Mouse (Mus musculus) kidney, adult 9 months (tissue): ENCODE measurements around the gene Adamts13.

Experiments
- DNase-seq: peaks from one replicate; pipeline ENCODE4 v3.0.0; 2022

Gene Adamts13

DNA sequence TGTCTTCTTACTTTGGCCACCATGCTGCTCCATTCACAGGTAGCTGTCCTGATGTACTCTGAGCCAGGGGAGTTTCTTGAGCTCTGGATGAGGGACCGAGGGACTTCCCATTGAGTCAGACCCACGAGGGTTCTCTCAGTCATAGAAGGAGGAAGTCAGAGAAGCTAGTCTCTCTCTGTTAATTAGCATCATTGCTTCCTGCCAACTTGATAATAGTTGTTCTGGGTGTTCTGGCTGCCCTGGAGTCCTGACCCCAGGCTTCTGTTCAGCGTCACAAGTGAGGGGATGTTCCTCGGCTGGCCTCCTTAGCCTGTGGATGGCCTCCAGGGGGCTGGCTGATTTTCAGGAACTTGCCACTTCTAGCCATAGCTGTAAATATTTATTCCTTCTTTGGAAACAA is 744 bp downstream of the Adamts13 start:
- DNase-seq = no peak

DNA sequence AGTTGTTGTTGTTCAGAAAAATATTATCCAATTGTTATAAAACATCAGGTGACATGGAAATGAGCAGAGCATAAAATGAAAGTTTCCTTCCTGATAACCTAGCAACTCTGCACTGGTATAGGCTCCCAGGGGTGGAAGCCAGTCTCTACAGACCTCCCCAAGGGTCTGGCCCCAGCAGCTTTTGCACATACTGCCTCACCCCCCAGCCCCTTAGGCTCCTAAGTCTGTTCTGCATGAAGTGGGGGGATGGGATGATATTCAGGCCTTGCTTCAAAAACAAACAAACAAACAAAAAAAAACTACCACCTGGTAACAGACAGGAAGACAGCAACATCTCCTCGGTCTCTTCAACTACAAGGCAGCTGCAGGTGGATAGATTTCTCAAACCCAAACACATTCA is 7.1 kb downstream of the Adamts13 start:
- DNase-seq = no peak

DNA sequence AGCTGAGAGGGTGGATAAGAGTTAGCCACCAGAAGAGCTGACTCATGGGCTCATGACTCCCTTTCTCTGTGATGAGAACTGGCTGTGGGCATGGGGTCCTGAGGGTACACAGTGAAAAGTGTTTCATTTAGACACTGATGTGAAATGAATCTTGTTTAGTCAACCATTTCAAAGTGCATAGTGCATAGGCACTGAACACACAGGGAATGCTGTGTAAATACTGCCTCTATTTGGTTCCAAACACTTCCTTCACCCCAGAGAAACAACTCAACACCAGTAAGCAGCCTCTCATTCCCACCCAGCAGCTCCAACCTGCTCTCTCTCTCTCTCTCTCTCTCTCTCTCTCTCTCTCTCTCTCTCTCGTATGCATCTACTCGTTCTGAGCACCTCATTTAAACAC is 11.0 kb downstream of the Adamts13 start:
- no peak for DNase-seq

DNA sequence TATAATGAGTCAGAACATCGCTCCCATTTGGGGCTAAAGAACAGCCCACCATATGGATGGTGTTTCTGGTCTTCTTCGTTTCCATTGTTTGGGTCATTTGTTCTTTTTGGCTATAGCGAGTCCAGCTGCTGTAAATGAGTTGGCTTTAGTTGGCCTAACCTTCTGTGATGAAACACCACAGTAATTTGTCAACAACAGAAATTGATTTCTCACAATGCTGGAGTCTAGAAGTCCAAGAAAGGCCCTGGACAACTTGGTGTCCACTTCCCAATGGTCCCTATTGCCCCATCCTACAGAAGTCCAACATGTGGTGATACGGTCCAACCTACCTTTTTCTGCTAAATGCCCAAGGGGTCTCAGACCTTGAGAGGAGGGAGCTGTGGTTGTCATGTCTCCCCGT is 11.4 kb downstream of the Adamts13 start:
- DNase-seq = no peak

DNA sequence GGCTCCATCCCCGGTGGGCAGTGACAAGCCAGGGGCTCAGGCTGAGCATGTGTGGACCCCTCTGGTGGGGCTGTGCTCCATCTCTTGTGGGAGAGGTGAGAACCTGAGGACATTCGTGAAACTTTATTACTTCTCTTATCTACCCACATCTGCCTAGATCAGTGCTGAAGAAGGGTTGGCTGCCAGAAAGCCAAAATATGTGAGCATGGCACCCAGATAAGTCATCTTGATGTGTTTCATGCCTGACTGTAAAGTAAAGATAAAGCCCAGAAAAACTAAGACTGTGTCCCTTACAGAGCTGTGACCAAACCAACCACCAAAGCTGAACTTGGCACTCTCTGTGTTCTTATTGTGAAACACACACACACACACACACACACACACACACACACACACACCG is 20.7 kb downstream of the Adamts13 start:
- DNase-seq = no peak

DNA sequence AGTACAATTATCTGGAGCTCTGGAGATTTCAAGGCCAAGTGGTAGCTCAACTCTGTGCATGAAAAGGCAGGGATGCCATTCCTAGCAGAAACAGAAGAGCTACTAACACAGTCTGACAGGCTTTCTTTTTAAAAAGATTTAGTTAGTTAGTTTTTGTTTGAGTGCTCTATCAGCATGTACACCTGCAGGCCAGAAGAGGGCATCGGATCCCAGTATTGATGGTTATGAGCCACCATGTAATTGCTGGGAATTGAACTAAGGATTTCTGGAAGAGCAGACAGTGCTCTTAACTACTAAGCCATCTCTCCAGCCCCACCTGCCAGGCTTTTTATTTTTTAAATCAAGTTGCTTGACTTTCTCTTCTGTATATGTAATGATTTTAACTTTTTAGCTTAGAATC is 24.3 kb downstream of the Adamts13 start:
- DNase-seq = no peak

DNA sequence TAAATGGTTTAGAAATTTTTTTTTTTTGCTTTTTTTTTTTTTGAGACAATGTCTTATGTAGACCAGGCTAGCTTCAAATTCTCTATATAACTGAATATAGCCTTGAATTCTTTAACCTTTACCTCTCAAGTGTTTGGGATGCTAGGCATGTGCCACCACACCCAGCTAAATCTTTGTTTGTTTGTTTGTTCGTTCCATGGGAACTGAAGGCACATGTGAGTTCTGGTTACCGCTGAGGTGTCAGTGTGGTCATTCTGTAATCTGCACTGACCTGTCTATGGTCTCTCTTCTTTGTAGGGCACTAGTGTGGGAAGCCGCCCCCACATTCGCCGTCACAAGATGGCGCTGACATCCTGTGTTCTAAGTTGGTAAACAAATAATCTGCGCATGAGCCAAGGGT is 24.8 kb downstream of the Adamts13 start:
- DNase-seq = no peak

DNA sequence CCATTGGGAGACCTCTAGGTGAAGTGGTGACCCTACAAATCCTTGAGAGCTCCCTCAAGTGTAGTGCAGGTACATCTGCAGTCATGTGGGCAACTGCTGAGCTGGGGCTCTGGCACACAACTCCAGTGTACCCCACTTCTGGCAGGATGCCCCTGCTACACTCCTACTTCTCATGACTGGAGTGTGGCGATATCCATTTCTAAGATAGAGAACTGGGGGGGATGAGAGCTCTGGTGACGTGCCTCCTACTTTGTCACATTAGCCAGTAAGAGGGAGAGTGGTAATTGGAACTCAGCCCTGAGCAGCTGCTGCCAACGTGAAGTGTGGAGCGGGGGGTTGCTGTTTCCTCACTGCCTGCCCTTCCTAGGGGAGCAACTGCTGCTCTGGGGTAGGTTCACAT is 33.0 kb downstream of the Adamts13 start:
- no peak for DNase-seq

DNA sequence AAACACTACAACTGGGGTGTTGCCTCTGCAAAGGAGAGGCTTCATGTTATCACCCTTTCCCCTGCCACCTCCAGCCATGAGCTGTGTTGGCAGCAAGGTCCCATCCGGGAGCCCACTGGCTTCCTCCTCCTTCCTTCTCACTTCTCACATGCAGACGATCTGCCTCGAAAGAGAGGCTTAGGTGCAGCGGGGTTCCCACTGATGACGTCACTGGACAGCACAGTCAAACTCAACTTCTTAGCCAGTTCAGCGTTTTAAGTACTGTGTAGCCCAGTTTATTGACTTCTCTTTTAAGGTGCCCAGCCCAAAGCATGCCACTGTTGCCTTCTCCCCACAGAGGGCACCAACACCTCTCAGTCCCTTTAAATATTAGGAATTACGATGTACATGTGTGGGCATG is 34.5 kb downstream of the Adamts13 start:
- DNase-seq = no peak

DNA sequence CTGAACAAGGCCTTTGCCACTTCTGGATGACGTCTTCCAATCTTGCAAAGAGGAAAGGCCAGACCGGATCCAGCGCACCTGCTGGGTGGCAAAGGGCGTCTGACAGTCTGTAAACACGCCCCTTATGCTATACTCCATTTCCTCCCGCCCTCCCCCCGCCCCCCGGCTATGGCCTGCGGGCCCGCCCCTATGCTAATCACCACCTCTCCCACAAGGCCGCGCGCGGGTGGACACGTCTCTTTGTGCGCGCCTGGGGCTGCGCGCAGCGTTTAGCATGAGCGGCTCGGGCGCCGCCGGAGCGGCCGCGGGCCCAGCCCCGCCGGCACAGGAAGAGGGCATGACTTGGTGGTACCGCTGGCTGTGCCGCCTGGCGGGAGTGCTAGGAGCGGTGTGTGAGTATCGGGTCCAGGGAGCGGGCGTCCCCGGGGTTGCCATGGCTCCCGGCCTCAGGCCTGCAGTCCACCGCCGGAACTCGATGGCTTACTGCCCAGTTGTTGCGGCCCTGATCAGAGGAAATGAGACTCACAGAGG is 36.6 kb downstream of the Adamts13 start, which contains the start of gene Cacfd1:
Gene Cacfd1, plus strand, starts transcription at position 213 of the 531 bp plus-strand sequence.
- peak; percentile 91 for DNase-seq

DNA sequence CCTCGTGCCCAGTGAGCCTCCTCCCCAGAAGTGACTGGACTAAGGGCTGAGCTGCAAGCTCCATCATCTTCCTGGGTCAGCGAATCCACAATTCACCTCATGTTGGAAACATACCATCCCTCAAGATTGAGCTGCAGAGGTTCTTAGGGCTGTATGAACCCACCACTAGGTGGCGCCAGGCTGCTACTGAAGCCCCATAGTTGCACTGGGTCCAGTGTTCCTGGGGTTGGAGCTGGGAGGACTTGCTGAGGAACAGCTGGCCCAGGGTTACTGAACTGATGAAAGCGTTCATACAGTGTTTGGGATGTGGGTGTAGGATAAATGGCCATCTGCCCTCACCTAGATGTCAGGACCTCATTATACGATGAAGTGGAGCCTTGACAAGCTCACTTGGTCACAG is 44.6 kb downstream of the Adamts13 start:
- peak; percentile 70 for DNase-seq

DNA sequence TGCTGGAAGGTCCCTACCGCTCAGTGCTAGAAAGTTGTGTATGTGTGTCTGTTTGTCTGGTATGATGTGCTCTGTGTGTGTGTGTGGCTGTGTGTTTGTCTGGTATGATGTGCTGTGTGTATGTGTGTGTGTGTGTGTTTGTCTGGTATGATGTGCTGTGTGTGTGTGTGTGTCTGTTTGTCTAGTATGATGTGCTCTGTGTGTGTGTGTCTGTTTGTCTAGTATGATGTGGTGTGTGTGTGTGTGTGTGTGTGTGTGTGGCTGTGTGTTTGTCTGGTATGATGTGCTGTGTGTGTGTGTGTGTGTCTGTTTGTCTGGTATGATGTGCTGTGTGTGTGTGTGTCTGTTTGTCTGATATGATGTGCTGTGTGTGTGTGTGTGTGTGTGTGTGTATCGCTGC is 46.3 kb downstream of the Adamts13 start:
- DNase-seq = no peak

DNA sequence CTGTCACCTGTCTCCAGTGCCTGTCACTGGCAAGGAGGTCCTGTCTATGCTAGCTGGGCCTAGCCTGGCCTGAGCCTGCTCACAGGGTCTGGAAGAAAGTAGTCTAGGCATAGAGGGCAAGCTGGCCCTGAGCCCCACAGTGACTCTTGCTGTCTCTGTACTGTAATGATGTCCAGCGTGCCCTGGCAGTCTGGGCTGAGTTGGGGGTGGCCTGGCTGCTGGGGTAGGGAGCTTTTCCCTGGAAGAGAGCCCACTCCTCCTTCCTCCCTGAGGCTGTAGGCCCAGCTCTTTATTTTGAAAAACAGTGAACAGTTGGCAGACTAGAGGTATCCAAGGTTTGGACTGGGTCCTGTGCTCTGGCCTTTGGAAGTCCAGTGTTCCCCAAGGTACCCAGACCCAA is 47.9 kb downstream of the Adamts13 start:
- DNase-seq = no peak

DNA sequence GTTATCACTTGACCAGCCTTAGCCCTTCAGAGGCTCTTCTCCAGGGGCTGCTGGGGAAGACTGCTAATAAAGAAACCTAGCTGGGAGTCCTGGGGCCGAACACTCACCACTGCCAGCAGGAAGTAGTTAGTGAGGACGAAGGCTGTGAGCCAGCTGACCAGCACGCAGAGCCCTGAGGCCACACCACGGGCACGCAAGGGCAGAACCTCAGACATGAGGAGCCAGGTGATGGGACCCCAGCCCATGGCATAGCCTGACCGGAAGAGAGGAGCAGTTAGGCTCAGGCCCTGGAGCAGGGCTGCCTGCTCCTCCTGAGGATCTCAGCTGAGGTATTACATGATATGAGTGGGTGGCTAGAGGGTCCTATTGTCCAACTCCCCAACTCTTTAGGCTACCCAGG is 49.4 kb downstream of the Adamts13 start:
- no peak for DNase-seq

DNA sequence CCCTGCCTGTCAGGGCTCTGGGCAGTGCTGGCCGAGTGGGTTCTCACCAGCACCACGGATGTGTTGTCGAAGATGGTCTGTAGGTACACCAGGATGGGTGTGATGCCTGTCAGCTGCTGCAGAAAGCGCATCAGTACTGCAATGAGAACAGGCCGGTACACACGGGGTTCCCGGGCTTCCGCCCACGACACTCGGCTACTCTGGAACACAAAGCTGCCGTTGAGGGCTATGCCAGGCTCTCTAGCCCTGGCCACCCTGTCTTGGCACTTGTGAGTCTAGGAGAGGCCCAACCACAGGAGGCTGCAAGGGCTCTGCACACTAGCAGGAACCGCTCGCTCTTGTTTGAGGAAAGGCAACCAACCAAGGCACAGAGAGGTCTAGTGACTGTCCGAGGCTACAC is 50.9 kb downstream of the Adamts13 start:
- no peak for DNase-seq

DNA sequence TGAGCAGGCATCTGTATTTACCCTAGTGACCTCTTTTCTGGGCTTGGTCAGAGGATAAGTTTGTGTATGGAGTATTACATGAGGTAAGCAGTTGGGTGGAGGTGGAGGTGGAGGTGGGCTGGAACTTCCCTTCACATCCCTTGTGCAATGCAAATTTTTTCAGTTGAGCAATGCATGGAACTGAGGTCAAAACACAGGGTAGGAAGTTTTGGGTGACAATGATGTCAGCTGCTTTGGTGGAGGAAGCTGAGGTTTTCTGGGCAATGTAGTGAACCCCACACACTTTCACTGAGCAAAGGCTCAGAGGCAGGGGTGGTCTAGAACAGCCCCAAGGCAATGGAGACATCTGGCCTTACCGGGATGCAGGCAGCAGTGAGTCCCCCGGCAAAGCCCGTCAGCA is 52.3 kb downstream of the Adamts13 start:
- DNase-seq = no peak

DNA sequence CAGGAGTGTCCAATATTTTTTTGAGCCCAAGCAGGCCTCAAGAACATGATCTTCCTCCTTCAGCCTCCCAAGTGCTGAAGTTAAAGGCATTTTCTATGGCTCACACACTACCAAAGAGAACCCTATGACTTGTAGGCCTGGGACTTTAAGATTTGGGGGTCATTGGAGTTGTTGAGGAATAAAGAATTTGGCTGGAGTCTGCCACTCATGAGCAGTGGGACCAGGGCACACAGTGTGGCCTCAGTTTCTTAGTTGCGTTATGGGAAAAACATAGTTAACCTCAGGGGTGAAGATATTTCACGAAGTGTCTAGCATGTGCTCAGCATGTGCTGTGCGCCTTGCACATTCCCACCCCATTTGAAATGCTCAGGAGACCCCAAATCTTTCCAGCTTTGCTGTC is 53.1 kb downstream of the Adamts13 start:
- no peak for DNase-seq

DNA sequence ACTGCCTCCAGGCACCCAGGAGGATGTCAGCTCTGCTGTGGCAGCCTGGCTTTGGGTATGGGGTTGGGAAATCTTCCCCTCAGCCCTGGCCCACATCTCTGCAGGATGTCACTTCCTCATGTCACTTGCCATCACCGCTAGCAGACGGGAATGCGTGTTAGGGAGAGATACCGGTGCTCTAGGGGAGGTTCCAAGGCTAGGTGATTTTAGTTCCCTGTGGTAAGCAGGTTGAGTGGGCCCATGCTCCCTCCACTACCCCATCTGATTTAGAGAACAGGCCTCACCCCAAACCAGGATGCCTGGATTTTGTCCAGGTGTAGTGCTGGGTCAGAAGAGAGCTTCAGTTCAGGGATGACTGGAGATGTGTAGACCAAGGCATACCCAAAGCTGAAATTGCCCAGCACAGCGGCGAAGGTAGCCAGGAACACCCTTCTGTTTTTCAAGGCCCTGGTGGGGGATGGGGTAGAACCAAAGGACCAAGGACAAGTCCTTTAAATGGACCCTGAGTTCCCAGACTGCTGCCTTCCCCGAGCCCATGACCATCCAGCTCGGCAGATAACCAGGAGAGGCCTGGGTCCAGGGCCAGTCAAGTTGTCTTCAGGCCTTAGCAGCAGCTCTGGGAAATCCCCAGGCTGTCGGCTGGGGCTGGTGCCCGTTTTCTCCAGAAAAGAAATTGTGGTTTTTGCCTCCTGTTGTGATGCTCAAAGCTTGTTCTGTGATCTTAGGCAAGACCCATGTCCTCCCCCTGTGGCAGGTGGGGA is 53.8 kb downstream of the Adamts13 start:
- no peak for DNase-seq

DNA sequence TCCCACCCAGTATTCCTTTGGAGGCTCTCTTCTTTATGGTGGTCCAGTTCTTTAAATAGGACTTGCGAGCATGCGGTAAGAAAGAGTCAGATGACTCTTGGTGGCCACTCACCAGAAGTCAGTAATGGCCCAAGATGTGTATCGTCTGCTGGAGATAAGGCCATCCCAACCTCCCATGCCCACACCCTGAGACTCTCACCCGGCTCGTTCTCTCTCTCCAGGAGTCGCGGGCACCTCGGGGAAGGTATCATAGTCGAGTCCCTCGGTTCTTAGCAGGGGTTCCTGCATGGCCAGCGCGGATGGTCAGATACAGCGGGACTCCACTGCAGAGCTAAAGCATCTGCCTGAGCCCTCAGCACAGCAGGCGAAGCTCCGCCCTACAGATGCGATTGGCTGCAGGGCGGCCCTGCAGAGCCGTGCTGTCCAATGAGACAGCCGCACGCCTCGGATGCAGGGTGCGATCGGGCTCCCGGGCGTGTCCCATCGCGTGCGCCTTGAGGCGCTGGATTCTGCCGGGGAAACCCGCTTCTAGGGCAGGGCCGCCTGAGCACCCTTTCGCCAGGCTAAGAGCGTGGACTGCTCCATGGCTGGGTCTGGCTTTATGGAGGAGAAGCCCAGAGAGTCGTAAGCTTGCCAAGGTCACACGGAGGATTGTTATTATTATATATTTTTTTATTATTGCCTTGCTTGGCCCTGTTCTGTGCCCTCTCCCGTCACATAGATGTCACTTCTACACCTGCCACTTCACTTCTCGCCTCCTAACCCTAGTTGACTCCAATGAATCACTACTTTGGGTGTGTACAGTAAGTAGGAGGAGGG is 54.6 kb downstream of the Adamts13 start, which contains the start of gene Slc2a6:
Gene Slc2a6, minus strand, starts transcription at position 381 of the 819 bp plus-strand sequence.
- peak; percentile 76 for DNase-seq

DNA sequence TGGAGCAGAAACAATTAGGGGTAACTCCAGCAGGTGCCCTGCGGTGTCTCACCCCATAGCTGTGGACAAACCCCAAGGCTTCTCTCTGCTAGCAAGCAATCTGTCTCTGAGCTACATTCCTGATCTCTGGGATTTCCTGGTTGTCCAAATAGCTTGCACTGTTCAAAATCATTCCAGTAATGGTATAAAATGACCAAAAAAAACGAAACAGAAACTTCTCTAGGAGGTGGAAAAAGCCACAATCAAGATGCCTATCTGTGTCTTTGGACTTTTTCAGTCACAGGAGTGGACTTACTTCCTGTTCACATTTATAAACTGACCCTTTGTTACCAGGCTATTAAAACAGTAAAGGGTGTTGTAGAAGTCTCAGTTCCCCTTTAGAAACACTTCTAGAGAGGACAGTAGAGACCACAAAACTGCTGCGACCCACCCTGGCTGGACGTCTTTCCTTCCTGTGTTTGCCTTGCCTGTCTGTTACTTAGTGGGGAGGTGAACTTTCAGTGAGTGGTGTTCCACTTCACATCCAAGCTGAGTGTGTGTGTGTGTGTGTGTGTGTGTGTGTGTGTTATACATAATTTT is 55.3 kb downstream of the Adamts13 start:
- DNase-seq = no peak

DNA sequence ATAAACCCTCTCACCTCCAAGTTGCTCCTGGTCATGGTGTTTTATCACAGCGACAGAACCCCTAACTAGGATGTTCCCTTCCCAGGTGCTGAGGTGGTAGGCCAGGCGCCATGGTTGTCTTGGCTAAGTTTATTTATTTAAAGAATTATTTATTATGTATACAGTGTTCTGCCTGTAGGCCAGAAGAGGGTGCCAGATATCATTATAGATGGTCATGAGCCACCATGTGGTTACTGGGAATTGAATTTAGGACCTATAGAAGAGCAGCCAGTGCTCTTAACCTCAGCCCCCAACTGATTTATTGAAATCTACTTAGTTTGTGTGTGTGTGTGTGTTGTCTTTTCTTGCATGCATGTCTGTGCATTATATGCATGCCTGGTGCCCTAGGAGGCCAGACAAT is 59.1 kb downstream of the Adamts13 start:
- DNase-seq = no peak

DNA sequence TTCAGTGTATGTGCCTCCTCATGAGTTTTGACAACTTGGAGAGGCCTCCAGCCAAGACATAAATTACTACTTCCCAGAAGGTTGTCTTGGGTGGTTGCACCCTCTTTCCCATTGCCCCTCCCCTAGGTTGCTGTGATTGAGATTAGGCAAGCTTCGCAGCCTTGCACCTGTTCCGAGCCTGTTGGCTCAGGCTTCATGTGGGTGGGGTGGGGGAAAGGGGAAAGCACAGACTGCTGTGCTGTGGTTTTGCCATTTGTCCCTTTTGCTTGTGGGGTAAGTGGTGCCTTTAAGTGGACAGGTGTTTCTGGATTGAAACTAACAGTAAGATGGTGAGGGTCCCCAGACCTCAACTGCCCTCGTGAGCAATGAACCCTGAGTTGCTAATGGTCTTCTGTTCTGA is 62.8 kb downstream of the Adamts13 start:
- no peak for DNase-seq

DNA sequence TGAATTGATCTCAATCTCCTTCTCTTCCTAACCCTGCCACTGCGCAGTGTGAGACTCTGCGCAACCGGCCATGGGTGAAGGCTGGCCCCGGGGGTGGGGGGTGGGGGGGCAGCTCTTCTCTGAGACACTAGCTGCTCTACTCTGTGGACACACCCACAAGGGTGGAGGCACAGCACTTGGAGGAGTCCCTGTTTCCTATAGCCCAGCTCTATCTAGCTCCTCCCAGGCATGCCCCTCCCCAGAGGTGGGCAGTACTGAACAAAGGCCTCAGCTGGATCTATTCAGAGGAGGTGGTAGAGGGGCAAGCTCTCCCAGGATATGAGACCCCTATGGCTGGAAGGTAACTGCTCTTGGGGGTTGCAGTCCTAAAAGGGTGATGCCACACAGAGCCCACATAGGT is 63.8 kb downstream of the Adamts13 start:
- no peak for DNase-seq

DNA sequence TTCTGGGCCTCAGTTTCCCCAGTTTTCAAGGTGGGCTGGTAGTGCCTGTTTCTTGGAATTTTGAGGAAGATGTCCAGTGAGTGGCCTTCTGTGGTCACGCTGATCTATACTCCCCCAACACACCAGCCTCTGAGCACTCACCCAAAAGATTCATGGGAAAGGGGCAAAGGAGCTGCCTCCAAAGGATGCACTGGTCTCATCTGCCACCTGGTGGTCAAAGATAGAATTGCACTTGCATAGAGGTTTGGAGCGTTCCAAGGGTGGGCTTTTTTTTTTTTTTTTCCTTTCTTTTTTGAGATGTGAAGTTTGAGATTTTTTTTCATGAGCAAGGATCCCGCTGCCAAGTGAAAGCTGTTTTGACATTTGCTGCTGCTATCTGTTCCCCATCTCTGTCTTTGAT is 65.4 kb downstream of the Adamts13 start:
- DNase-seq = peak; percentile 80
